Mouse (Mus musculus): ENCODE results near the gene Rbak. TPM values are rescaled to one million over a fixed set of nuclear protein-coding genes. Genes with fewer than 3 reads are reported as not detected.
"Not testable (repeated sequence)": the region's sequence is repeated elsewhere in the genome, so short reads cannot be mapped to it uniquely, and the experiment has no call there.

The Rbak gene
- total and polyA plus RNA-seq, 2 experiments = 1.2 to 3.1 TPM

DNA sequence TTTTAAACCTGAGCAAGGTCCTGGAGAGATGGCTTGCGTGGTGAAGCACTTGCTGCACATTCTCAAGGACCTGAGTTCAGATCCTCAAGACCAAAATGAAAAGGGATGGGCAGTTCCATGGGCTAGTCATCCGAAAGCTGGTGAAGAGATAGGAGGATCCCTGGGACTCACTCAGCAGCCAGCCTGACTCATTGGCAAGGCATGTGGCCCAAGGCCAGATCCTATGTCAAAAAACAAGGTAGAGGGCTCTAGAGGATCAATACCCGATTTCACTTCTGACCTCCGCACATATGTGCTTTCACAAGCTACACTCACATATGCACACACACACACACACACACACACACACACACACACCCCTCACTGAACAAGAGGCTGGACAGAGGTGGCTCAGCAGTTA, 15.9 kb upstream of the Rbak start:
- no peak overlapping the region for H3K9ac ChIP-seq (ENCODE audit: low read depth, low read length)
- no peak overlapping the region for H3K27ac ChIP-seq (replicated peaks; ENCODE audit: insufficient read depth, low read depth, low read length)
- H3K36me3 ChIP-seq (ENCODE audit: control insufficient read depth, insufficient read depth, low read length) = no peaks in the 10 kb centered on the region
- no peak for DNase-seq (ENCODE audit: extremely low read depth, low read depth, low spot score)
- no peaks in the 10 kb centered on the region for H3K79me2 ChIP-seq (ENCODE audit: control insufficient read depth, insufficient read depth, low read length)
- no peaks in the 10 kb centered on the region for H3K27me3 ChIP-seq (ENCODE audit: control insufficient read depth, insufficient read depth, low read length)
- H3K4me3 ChIP-seq (ENCODE audit: insufficient read depth, low read depth, low read length) = no peak overlapping the region
- no peak for TF ChIP-seq POLR2A (IDR thresholded peaks at IDR 0.05; ENCODE audit: extremely low read depth, insufficient read depth, low read length)
- TF ChIP-seq CTCF (IDR thresholded peaks at IDR 0.05; ENCODE audit: low read depth, low read length) = no peak
- no peaks in the 10 kb centered on the region for H3K4me1 ChIP-seq (ENCODE audit: control insufficient read depth, insufficient read depth, low read length)
- WGBS = 66% methylated on average over 4 of the region's 4 CpGs

DNA sequence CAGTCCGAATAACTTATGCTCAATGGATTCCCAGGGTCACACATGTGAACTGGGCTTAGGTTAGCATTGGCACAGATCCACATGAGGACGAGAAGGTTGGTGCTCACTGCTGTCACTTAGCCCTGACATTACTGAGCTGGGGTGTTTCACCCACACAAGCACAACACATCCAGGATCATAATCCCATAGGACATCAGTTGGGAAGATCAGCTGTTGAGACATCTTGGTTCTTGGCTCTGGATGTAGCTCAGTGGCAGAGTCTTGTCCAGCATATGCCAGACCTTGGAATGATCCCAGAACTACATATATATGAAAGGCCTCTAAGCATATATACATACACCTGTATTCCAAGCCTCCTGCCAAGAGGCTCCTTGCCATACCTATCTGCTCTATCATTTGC, 14.6 kb upstream of the Rbak start:
- H3K9ac ChIP-seq (ENCODE audit: low read depth, low read length) = no peak overlapping the region
- DNase-seq (ENCODE audit: extremely low read depth, low read depth, low spot score) = no peak
- no peaks in the 10 kb centered on the region for H3K4me1 ChIP-seq (ENCODE audit: control insufficient read depth, insufficient read depth, low read length)
- no peak for TF ChIP-seq CTCF (IDR thresholded peaks at IDR 0.05; ENCODE audit: low read depth, low read length)
- TF ChIP-seq POLR2A (IDR thresholded peaks at IDR 0.05; ENCODE audit: extremely low read depth, insufficient read depth, low read length) = no peak
- no peaks in the 10 kb centered on the region for H3K79me2 ChIP-seq (ENCODE audit: control insufficient read depth, insufficient read depth, low read length)
- 47% methylated on average over 2 of the region's 2 CpGs for WGBS
- H3K27ac ChIP-seq (replicated peaks; ENCODE audit: insufficient read depth, low read depth, low read length) = no peak overlapping the region
- H3K36me3 ChIP-seq (ENCODE audit: control insufficient read depth, insufficient read depth, low read length) = no peaks in the 10 kb centered on the region
- no peak overlapping the region for H3K4me3 ChIP-seq (ENCODE audit: insufficient read depth, low read depth, low read length)
- no peaks in the 10 kb centered on the region for H3K27me3 ChIP-seq (ENCODE audit: control insufficient read depth, insufficient read depth, low read length)

DNA sequence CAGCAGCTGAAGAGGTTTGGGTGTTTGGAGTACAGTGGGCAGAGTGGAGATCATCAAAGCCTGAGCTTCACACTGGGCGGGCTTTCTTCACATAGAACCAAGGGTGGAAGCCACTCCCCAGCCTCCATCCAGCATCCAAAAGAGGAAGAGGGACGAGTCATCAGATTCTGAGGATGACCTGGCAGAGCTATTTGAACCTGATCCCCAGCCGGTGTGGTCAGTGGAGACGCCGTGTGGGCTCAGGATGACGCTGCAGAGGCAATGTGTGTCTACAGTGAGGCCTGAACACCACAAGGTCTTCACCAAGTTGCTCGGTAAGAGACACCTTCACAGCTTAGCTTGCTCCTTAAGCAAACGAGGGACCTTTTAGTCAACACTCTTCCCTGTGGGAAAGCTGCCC, 14.2 kb upstream of the Rbak start:
- not testable (repeated sequence) for DNase-seq (ENCODE audit: extremely low read depth, low read depth, low spot score); H3K9ac ChIP-seq (ENCODE audit: low read depth, low read length); H3K4me1 ChIP-seq (ENCODE audit: control insufficient read depth, insufficient read depth, low read length); H3K36me3 ChIP-seq (ENCODE audit: control insufficient read depth, insufficient read depth, low read length); H3K27me3 ChIP-seq (ENCODE audit: control insufficient read depth, insufficient read depth, low read length); H3K27ac ChIP-seq (replicated peaks; ENCODE audit: insufficient read depth, low read depth, low read length); H3K4me3 ChIP-seq (ENCODE audit: insufficient read depth, low read depth, low read length); H3K79me2 ChIP-seq (ENCODE audit: control insufficient read depth, insufficient read depth, low read length)
- WGBS = 55% methylated on average over 8 of the region's 8 CpGs

DNA sequence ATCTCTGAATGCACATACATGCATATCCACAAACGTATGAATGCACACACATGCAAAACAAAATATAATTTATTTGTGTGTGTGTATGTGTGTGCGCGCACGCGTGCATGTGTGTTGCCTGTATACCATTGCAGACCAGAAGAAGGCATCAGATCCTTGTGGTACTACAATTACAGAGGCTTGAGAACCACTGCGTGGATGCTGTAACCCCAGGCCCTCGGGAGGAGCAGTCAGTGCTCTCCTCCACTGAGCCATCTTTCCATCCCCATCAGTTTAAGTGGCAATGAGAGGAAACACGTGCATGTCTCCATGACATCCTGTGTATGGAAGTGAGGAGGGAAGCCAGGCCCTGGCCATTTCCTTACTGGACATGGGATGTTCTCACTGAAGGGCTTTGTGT, 12.2 kb upstream of the Rbak start:
- Histone ChIP-seq H3K9ac (ENCODE audit: low read depth, low read length) (no peak overlapping the region), H3K4me1 (ENCODE audit: control insufficient read depth, insufficient read depth, low read length) (no peaks in the 10 kb centered on the region), H3K79me2 (ENCODE audit: control insufficient read depth, insufficient read depth, low read length) (no peaks in the 10 kb centered on the region), H3K27ac (replicated peaks; ENCODE audit: insufficient read depth, low read depth, low read length) (no peak overlapping the region), H3K4me3 (ENCODE audit: insufficient read depth, low read depth, low read length) (no peak overlapping the region), H3K36me3 (ENCODE audit: control insufficient read depth, insufficient read depth, low read length) (no peaks in the 10 kb centered on the region), H3K27me3 (ENCODE audit: control insufficient read depth, insufficient read depth, low read length) (no peaks in the 10 kb centered on the region)
- no peak for DNase-seq (ENCODE audit: extremely low read depth, low read depth, low spot score)
- WGBS = 87% methylated on average over 8 of the region's 8 CpGs
- TF ChIP-seq CTCF (IDR thresholded peaks at IDR 0.05; ENCODE audit: low read depth, low read length) = no peak
- no peak for TF ChIP-seq POLR2A (IDR thresholded peaks at IDR 0.05; ENCODE audit: extremely low read depth, insufficient read depth, low read length)

DNA sequence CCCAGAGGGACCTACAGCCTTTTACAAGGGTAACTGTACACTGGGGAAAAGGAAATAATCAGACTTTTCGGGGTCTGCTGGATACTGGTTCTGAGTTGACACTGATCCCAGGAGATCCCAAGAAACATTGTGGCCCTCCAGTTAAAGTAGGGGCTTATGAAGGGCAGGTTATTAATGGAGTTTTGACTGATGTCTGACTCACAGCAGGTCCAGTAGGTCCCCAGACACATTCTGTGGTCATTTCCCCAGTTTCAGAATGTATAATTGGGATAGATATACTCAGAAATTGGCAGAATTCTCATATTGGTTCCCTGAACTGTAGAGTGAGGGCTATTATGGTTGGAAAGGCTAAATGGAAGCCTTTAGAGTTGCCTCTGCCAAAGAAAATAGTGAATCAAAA, 7.4 kb upstream of the Rbak start:
- H3K4me3 ChIP-seq (ENCODE audit: insufficient read depth, low read depth, low read length); DNase-seq (ENCODE audit: extremely low read depth, low read depth, low spot score); H3K4me1 ChIP-seq (ENCODE audit: control insufficient read depth, insufficient read depth, low read length); H3K36me3 ChIP-seq (ENCODE audit: control insufficient read depth, insufficient read depth, low read length); H3K79me2 ChIP-seq (ENCODE audit: control insufficient read depth, insufficient read depth, low read length); H3K27me3 ChIP-seq (ENCODE audit: control insufficient read depth, insufficient read depth, low read length); H3K9ac ChIP-seq (ENCODE audit: low read depth, low read length); H3K27ac ChIP-seq (replicated peaks; ENCODE audit: insufficient read depth, low read depth, low read length): not testable (repeated sequence)
- WGBS = 80% methylated on average over 1 of the region's 1 CpGs

DNA sequence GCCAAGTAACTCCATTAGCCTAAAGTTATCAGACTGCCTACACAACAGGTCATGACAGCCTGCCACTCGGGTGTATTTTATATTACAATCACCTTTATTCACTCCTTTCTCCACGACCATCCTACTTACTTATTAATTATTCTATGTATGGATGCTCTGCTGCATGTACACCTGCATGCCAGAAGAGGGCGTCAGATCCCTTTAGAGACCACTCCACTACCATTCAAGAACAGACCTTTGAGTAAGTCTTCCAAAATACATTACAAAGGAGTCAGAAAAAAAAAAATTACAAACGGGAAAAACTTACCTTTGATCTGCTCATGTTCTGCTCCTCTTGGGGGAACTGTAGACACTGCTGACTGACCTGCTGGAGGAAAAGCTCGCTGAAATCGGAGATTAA, 1.4 kb downstream of the Rbak start:
- no peaks in the 10 kb centered on the region for H3K4me1 ChIP-seq (ENCODE audit: control insufficient read depth, insufficient read depth, low read length)
- H3K36me3 ChIP-seq (ENCODE audit: control insufficient read depth, insufficient read depth, low read length) = peaks cover 42% of the 10 kb centered on the region
- H3K27ac ChIP-seq (replicated peaks; ENCODE audit: insufficient read depth, low read depth, low read length) = no peak overlapping the region
- no peaks in the 10 kb centered on the region for H3K79me2 ChIP-seq (ENCODE audit: control insufficient read depth, insufficient read depth, low read length)
- no peaks in the 10 kb centered on the region for H3K27me3 ChIP-seq (ENCODE audit: control insufficient read depth, insufficient read depth, low read length)
- DNase-seq (ENCODE audit: extremely low read depth, low read depth, low spot score) = no peak
- 51% methylated on average over 6 of the region's 6 CpGs for WGBS
- H3K9ac ChIP-seq (ENCODE audit: low read depth, low read length) = no peak overlapping the region
- TF ChIP-seq POLR2A (IDR thresholded peaks at IDR 0.05; ENCODE audit: extremely low read depth, insufficient read depth, low read length) = no peak
- no peak for TF ChIP-seq CTCF (IDR thresholded peaks at IDR 0.05; ENCODE audit: low read depth, low read length)
- H3K4me3 ChIP-seq (ENCODE audit: insufficient read depth, low read depth, low read length) = no peak overlapping the region

Data from liver, adult 2 months (tissue).